ENCODE assay signal across 20 mouse cellular contexts in genomic region chr17:87254384-87254783, GRCm38 (mm10). TPM values are rescaled to one million over a fixed set of nuclear protein-coding genes. Genes with fewer than 3 reads are reported as not detected.
DNase-seq lines count a peak whose midpoint lies in the region; ATAC-seq lines count a peak whose summit lies in the region.
"Had no signal": no experiment of that assay in that cellular context is flagged by ENCODE, and none has a peak within 500 bp of the region (broad histone marks: within the 10 kb centered on the region; RNA-seq: fewer than 3 reads in every experiment).

No protein-coding gene starts in this region.

- intact Hi-C loops in heart, postnatal 10 days (cut with DNase I) = no loop called here

- no peaks in the 10 kb centered on the region for H3K4me1 ChIP-seq in neural tube, embryonic 13.5 days (replicated peaks)
- no peaks in the 10 kb centered on the region for H3K4me1 ChIP-seq in neural tube, embryonic 15.5 days
- H3K4me1 ChIP-seq: embryonic facial prominence, embryonic 13.5 days; forebrain, embryonic 13.5 days; hindbrain, embryonic 10.5 days; hindbrain, embryonic 15.5 days had no signal

- no peak overlapping the region for H3K4me3 ChIP-seq in neural tube, embryonic 13.5 days
- H3K4me3 ChIP-seq in neural tube, embryonic 15.5 days (replicated peaks) = no peak overlapping the region
- H3K4me3 ChIP-seq: embryonic facial prominence, embryonic 13.5 days; forebrain, embryonic 13.5 days; gastrocnemius, adult 2 months; heart, embryonic 13.5 days; hindbrain, embryonic 10.5 days; hindbrain, embryonic 15.5 days had no signal

- H3K4me2 ChIP-seq in neural tube, embryonic 13.5 days = no peak overlapping the region
- no peak overlapping the region for H3K4me2 ChIP-seq in neural tube, embryonic 15.5 days
- H3K4me2 ChIP-seq: embryonic facial prominence, embryonic 13.5 days; forebrain, embryonic 13.5 days; heart, embryonic 13.5 days; hindbrain, embryonic 15.5 days had no signal

- H3K9ac ChIP-seq in neural tube, embryonic 13.5 days = 0 out of 2 replicates have a peak overlapping the region, but pooled peaks have one; percentile 6
- no peak overlapping the region for H3K9ac ChIP-seq in neural tube, embryonic 15.5 days (replicated peaks)
- H3K9ac ChIP-seq: embryonic facial prominence, embryonic 13.5 days; forebrain, embryonic 13.5 days; forebrain, postnatal 0 days; heart, embryonic 13.5 days; hindbrain, embryonic 15.5 days had no signal

- H3K9me3 ChIP-seq in neural tube, embryonic 13.5 days = no peaks in the 10 kb centered on the region
- no peaks in the 10 kb centered on the region for H3K9me3 ChIP-seq in neural tube, embryonic 15.5 days (replicated peaks)
- H3K9me3 ChIP-seq: embryonic facial prominence, embryonic 13.5 days; forebrain, embryonic 13.5 days; heart, embryonic 13.5 days; hindbrain, embryonic 10.5 days; hindbrain, embryonic 15.5 days had no signal

- WGBS in neural tube, embryonic 13.5 days = 76% methylated on average over 8 of the region's 8 CpGs
- WGBS in neural tube, embryonic 15.5 days = 71% methylated on average over 8 of the region's 8 CpGs

- peaks cover 62% of the 10 kb centered on the region for H3K36me3 ChIP-seq in neural tube, embryonic 13.5 days
- peaks cover 51% of the 10 kb centered on the region for H3K36me3 ChIP-seq in neural tube, embryonic 15.5 days

- no peak for ATAC-seq in neural tube, embryonic 13.5 days (ENCODE audit: low read depth)
- no peak for ATAC-seq in neural tube, embryonic 15.5 days (ENCODE audit: low FRiP score)
- ATAC-seq: forebrain, embryonic 13.5 days; forebrain, postnatal 0 days; inflammation-experienced regulatory T-cells, adult 6 months had no signal

- H3K27me3 ChIP-seq in neural tube, embryonic 13.5 days = no peaks in the 10 kb centered on the region
- H3K27me3 ChIP-seq in neural tube, embryonic 15.5 days (replicated peaks) = no peaks in the 10 kb centered on the region
- H3K27me3 ChIP-seq: embryonic facial prominence, embryonic 13.5 days; forebrain, embryonic 13.5 days; heart, embryonic 13.5 days; hindbrain, embryonic 15.5 days had no signal

- H3K27ac ChIP-seq in neural tube, embryonic 13.5 days (replicated peaks) = no peak overlapping the region
- no peak overlapping the region for H3K27ac ChIP-seq in neural tube, embryonic 15.5 days (replicated peaks)
- H3K27ac ChIP-seq: embryonic facial prominence, embryonic 13.5 days; forebrain, embryonic 13.5 days; gastrocnemius, adult 2 months; heart, embryonic 13.5 days; hindbrain, embryonic 10.5 days; hindbrain, embryonic 15.5 days had no signal

- peak; percentile 88 for DNase-seq in heart, adult 11 months
- DNase-seq in heart, postnatal 10 days = no peak
- peak; percentile 21 for DNase-seq in brain, adult 2 months (ENCODE audit: low read depth, low spot score)
- peak; percentile 43 for DNase-seq in thymus, postnatal 25 days
- no peak for DNase-seq in frontal cortex, postnatal 10 days (ENCODE audit: low spot score in 2 of 2)
- DNase-seq: adrenal gland, postnatal 14 days; cerebellum, adult 11 months; cerebellum, adult 8-10 months; forebrain, postnatal 0 days; gastrocnemius, adult 2 months; gastrocnemius, postnatal 25 days; heart, postnatal 14 days had no signal

RNA-seq across cellular contexts. Expression of gene Mcfd2, which starts 11.4 kb away (rescaled TPM):
- 10 to 100 TPM; 41.4 to 43.2 TPM for total RNA-seq in heart, postnatal 10 days (2021)
- 45.4 and 51.5 TPM in 2 replicates for polyA plus RNA-seq in neural tube, embryonic 13.5 days (2015; fragmentation: Nextera tagmentation; extraction: Ambion mirVana)
- 45.3 and 57.3 TPM in 2 replicates for polyA plus RNA-seq in neural tube, embryonic 15.5 days (2015; fragmentation: Nextera tagmentation; extraction: Ambion mirVana)

RNA-seq across cellular contexts. Expression of gene Ttc7, which starts 28.3 kb away (rescaled TPM):
- total RNA-seq in heart, postnatal 10 days (2021) = 1 to 10 TPM; 4.9 to 5.4 TPM
- 4.0 and 4.9 TPM in 2 replicates for polyA plus RNA-seq in neural tube, embryonic 13.5 days (2015; fragmentation: Nextera tagmentation; extraction: Ambion mirVana)
- polyA plus RNA-seq in neural tube, embryonic 15.5 days (2015; fragmentation: Nextera tagmentation; extraction: Ambion mirVana) = 7.2 and 12.0 TPM in 2 replicates

Comparison
In these comparisons a context has a peak if more than half of its experiments do, and no peak if none do; other contexts are left out.
1. DNase-seq: peak in heart, adult 11 months (single experiment), brain, adult 2 months (single experiment) and thymus, postnatal 25 days (single experiment); none in heart, postnatal 10 days (0 of 2) and frontal cortex, postnatal 10 days (0 of 2).